Mouse (Mus musculus) midbrain, embryonic 14.5 days (tissue): ENCODE measurements at regions not wholly inside any gene's neighbourhood (a gene's known extent, or its start where the extent isn't known, plus 50 kb on each side); places are given as distances from the start of the nearest gene placed in this dataset.

Source experiments
- ATAC-seq: fragments of 200-750 bp; cut with Nextera tagmentation; 2 replicates; pipeline ENCODE4 v1.8.0; 2017; ENCODE audit warnings: moderate number of reproducible peaks, moderate library complexity; ENCODE audit not compliant: low FRiP score, low TSS enrichment
- DNase-seq: peaks from one replicate; pipeline ENCODE4 v3.0.0-alpha.2; 2015
- H3K27ac ChIP-seq: fragments of 300-500 bp; sonication (generic); replicated peaks from 2 replicates; pipeline ENCODE4 v1.5.1; 2014; ENCODE audit warnings: mild to moderate bottlenecking, low read depth, low read length, moderate library complexity
- H3K27me3 ChIP-seq: fragments of 300-500 bp; sonication (generic); 2 replicates; pipeline ENCODE4 v1.6.1; 2014; ENCODE audit warnings: low read length, control low read depth, mixed read lengths; ENCODE audit not compliant: control insufficient read depth, insufficient read depth
- H3K36me3 ChIP-seq: fragments of 300-500 bp; sonication (generic); 2 replicates; pipeline ENCODE4 v1.6.1; 2014; ENCODE audit warnings: low read length, control low read depth; ENCODE audit not compliant: control insufficient read depth, insufficient read depth
- H3K4me1 ChIP-seq: fragments of 300-500 bp; sonication (generic); 2 replicates; pipeline ENCODE4 v1.6.1; 2014; ENCODE audit warnings: mild to moderate bottlenecking, antibody characterized with exemption, low read length, control low read depth; ENCODE audit not compliant: control insufficient read depth, insufficient read depth
- H3K4me2 ChIP-seq: fragments of 300-500 bp; sonication (generic); 2 replicates; pipeline ENCODE4 v1.6.1; 2014; ENCODE audit warnings: mild to moderate bottlenecking, low read length, moderate library complexity
- H3K4me3 ChIP-seq: fragments of 300-500 bp; sonication (generic); replicated peaks from 2 replicates; pipeline ENCODE4 v1.5.1; 2014; ENCODE audit warnings: low read depth, low read length
- H3K9ac ChIP-seq: fragments of 300-500 bp; sonication (generic); replicated peaks from 2 replicates; pipeline ENCODE4 v1.6.1; 2014; ENCODE audit warnings: mild to moderate bottlenecking, low read length, moderate library complexity
- H3K9me3 ChIP-seq: fragments of 300-500 bp; sonication (generic); 2 replicates; pipeline ENCODE4 v1.6.1; 2016; ENCODE audit warnings: low read length, control low read depth, mixed read lengths; ENCODE audit not compliant: control insufficient read depth
- WGBS: fragments of 180-500 bp; shearing (Covaris S2); extraction: QIAGEN DNeasy Blood & Tissue Kit; methylation state at CpG from one replicate; pipeline ENCODE4 v1.1.7; 2014; 5-methylcytosine and 5-hydroxymethylcytosine counted together

GRCm38 (mm10) chr14:71359581-71359980, 759.9 kb upstream of the Fam160b2 start:
- Histone ChIP-seq H3K4me3 (no peak overlapping the region), H3K4me1 (no peaks in the 10 kb centered on the region), H3K4me2 (no peak overlapping the region), H3K27me3 (no peaks in the 10 kb centered on the region), H3K9me3 (no peaks in the 10 kb centered on the region), H3K27ac (no peak overlapping the region), H3K36me3 (no peaks in the 10 kb centered on the region), H3K9ac (no peak overlapping the region)
- no peak for ATAC-seq
- WGBS, result 79% methylated on average over 1 of the region's 1 CpGs
- no peak for DNase-seq

- H3K27me3 ChIP-seq, result no peaks in the 10 kb centered on the region
- H3K4me1 ChIP-seq, result no peaks in the 10 kb centered on the region
- no peak overlapping the region for H3K4me2 ChIP-seq
- H3K4me3 ChIP-seq, result no peak overlapping the region
- ATAC-seq (no peak), DNase-seq (no peak)
- no peak overlapping the region for H3K27ac ChIP-seq
- H3K36me3 ChIP-seq, result no peaks in the 10 kb centered on the region
- WGBS, result 81% methylated on average over 5 of the region's 5 CpGs
- H3K9ac ChIP-seq, result no peak overlapping the region
- no peaks in the 10 kb centered on the region for H3K9me3 ChIP-seq
These were observed 738.6 kb upstream of the Fam160b2 start for GRCm38 (mm10) chr14:71338219-71338618.

- Histone ChIP-seq H3K9me3 (no peaks in the 10 kb centered on the region), H3K4me3 (no peak overlapping the region), H3K4me1 (no peaks in the 10 kb centered on the region), H3K4me2 (no peak overlapping the region), H3K27me3 (no peaks in the 10 kb centered on the region), H3K9ac (no peak overlapping the region), H3K27ac (no peak overlapping the region), H3K36me3 (no peaks in the 10 kb centered on the region)
- DNase-seq (no peak), ATAC-seq (no peak)
- WGBS, result 85% methylated on average over 3 of the region's 3 CpGs
These were observed 737.3 kb upstream of the Fam160b2 start for GRCm38 (mm10) chr14:71336906-71337305.

GRCm38 (mm10) chr14:71334022-71334421, 734.4 kb upstream of the Fam160b2 start:
- H3K36me3 ChIP-seq, result no peaks in the 10 kb centered on the region
- H3K4me2 ChIP-seq, result no peak overlapping the region
- H3K9ac ChIP-seq, result no peak overlapping the region
- 87% methylated on average over 1 of the region's 1 CpGs for WGBS
- no peak overlapping the region for H3K27ac ChIP-seq
- H3K4me1 ChIP-seq, result 0 out of 2 replicates have a peak, but pooled peaks cover 4% of the 10 kb centered on the region
- H3K9me3 ChIP-seq, result no peaks in the 10 kb centered on the region
- ATAC-seq, result no peak
- H3K27me3 ChIP-seq, result no peaks in the 10 kb centered on the region
- DNase-seq, result no peak
- H3K4me3 ChIP-seq, result no peak overlapping the region

- DNase-seq (no peak), ATAC-seq (no peak)
- Histone ChIP-seq H3K4me1 (0 out of 2 replicates have a peak, but pooled peaks cover 4% of the 10 kb centered on the region), H3K9ac (no peak overlapping the region), H3K27ac (no peak overlapping the region), H3K4me3 (no peak overlapping the region), H3K9me3 (no peaks in the 10 kb centered on the region), H3K36me3 (no peaks in the 10 kb centered on the region), H3K4me2 (no peak overlapping the region), H3K27me3 (no peaks in the 10 kb centered on the region)
- WGBS, result 51% methylated on average over 5 of the region's 5 CpGs
These were observed 730.4 kb upstream of the Fam160b2 start for GRCm38 (mm10) chr14:71329862-71330630.

- no peak overlapping the region for H3K27ac ChIP-seq
- ATAC-seq (no peak), DNase-seq (no peak)
- H3K36me3 ChIP-seq, result no peaks in the 10 kb centered on the region
- no peaks in the 10 kb centered on the region for H3K27me3 ChIP-seq
- no peaks in the 10 kb centered on the region for H3K9me3 ChIP-seq
- no peak overlapping the region for H3K9ac ChIP-seq
- H3K4me1 ChIP-seq, result 0 out of 2 replicates have a peak, but pooled peaks cover 4% of the 10 kb centered on the region
- H3K4me2 ChIP-seq, result no peak overlapping the region
- no peak overlapping the region for H3K4me3 ChIP-seq
These were observed 728.0 kb upstream of the Fam160b2 start for GRCm38 (mm10) chr14:71327621-71328020.

GRCm38 (mm10) chr14:71326521-71327105, 727.0 kb upstream of the Fam160b2 start:
- 0 out of 2 replicates have a peak, but pooled peaks cover 4% of the 10 kb centered on the region for H3K4me1 ChIP-seq
- no peak for ATAC-seq
- WGBS, result 100% methylated on average over 2 of the region's 2 CpGs

GRCm38 (mm10) chr14:71315228-71315627, 715.6 kb upstream of the Fam160b2 start:
- Histone ChIP-seq H3K27ac (no peak overlapping the region), H3K4me1 (no peaks in the 10 kb centered on the region), H3K4me3 (no peak overlapping the region), H3K27me3 (no peaks in the 10 kb centered on the region), H3K9ac (no peak overlapping the region), H3K36me3 (no peaks in the 10 kb centered on the region), H3K9me3 (no peaks in the 10 kb centered on the region), H3K4me2 (no peak overlapping the region)
- ATAC-seq (no peak), DNase-seq (no peak)
- 59% methylated on average over 3 of the region's 3 CpGs for WGBS

More at GRCm38 (mm10) chr14:71326521-71327105, 727.0 kb upstream of the Fam160b2 start:
- Histone ChIP-seq H3K27me3 (no peaks in the 10 kb centered on the region), H3K9ac (no peak overlapping the region), H3K4me2 (no peak overlapping the region), H3K27ac (no peak overlapping the region), H3K4me3 (no peak overlapping the region), H3K36me3 (no peaks in the 10 kb centered on the region), H3K9me3 (no peaks in the 10 kb centered on the region)
- DNase-seq, result no peak

GRCm38 (mm10) chr14:71299755-71300154, 700.1 kb upstream of the Fam160b2 start:
- no peak overlapping the region for H3K4me3 ChIP-seq
- no peak for ATAC-seq
- DNase-seq, result peak; percentile 35
- no peaks in the 10 kb centered on the region for H3K36me3 ChIP-seq
- H3K4me1 ChIP-seq, result no peaks in the 10 kb centered on the region
- H3K4me2 ChIP-seq, result no peak overlapping the region
- no peak overlapping the region for H3K27ac ChIP-seq
- no peaks in the 10 kb centered on the region for H3K27me3 ChIP-seq
- H3K9me3 ChIP-seq, result no peaks in the 10 kb centered on the region
- no peak overlapping the region for H3K9ac ChIP-seq
- 70% methylated on average over 6 of the region's 6 CpGs for WGBS
